ENCODE assay signal across 8 mouse cellular contexts in genomic region chr7:109960613-109961154, GRCm38 (mm10). TPM values are rescaled to one million over a fixed set of nuclear protein-coding genes. Genes with fewer than 3 reads are reported as not detected.
DNase-seq lines count a peak whose midpoint lies in the region; ATAC-seq lines count a peak whose summit lies in the region.

No protein-coding gene starts in this region.

- H3K4me3 ChIP-seq in lung, embryonic 15.5 days = peak overlapping the region; percentile 85
- H3K4me3 ChIP-seq in embryonic facial prominence, embryonic 13.5 days = peak overlapping the region; percentile 82
- peak overlapping the region; percentile 81 for H3K4me3 ChIP-seq in intestine, embryonic 16.5 days (ENCODE audit: low read length)
- H3K4me3 ChIP-seq in neural tube, embryonic 13.5 days = peak overlapping the region; percentile 79

- peak overlapping the region; percentile 86 for H3K9ac ChIP-seq in lung, embryonic 15.5 days
- H3K9ac ChIP-seq in embryonic facial prominence, embryonic 13.5 days = peak overlapping the region; percentile 94
- peak overlapping the region; percentile 94 for H3K9ac ChIP-seq in intestine, embryonic 16.5 days (ENCODE audit: low read depth, low read length)
- peak overlapping the region; percentile 98 for H3K9ac ChIP-seq in neural tube, embryonic 13.5 days

- peaks cover 31% of the 10 kb centered on the region for H3K4me1 ChIP-seq in lung, embryonic 15.5 days
- peaks cover 45% of the 10 kb centered on the region for H3K4me1 ChIP-seq in embryonic facial prominence, embryonic 13.5 days
- peaks cover 16% of the 10 kb centered on the region for H3K4me1 ChIP-seq in intestine, embryonic 16.5 days (ENCODE audit: control insufficient read depth, insufficient read depth, low read length)
- H3K4me1 ChIP-seq in neural tube, embryonic 13.5 days (replicated peaks) = peaks cover 56% of the 10 kb centered on the region

- ATAC-seq in lung, embryonic 15.5 days (ENCODE audit: borderline replicate concordance, extremely low read depth, low FRiP score, low TSS enrichment) = no peak; the same call in 1 of the 2 replicates
- ATAC-seq in embryonic facial prominence, embryonic 13.5 days (ENCODE audit: insufficient number of reproducible peaks, insufficient read depth, low FRiP score, low TSS enrichment, low read depth) = peak; percentile 67
- ATAC-seq in intestine, embryonic 16.5 days = peak; percentile 7; the same call in 1 of the 2 replicates
- ATAC-seq in neural tube, embryonic 13.5 days (ENCODE audit: low read depth) = peak; percentile 82

- no peaks in the 10 kb centered on the region for H3K36me3 ChIP-seq in lung, embryonic 15.5 days
- no peaks in the 10 kb centered on the region for H3K36me3 ChIP-seq in embryonic facial prominence, embryonic 13.5 days
- no peaks in the 10 kb centered on the region for H3K36me3 ChIP-seq in intestine, embryonic 16.5 days (ENCODE audit: control insufficient read depth, insufficient read depth, low read length)
- H3K36me3 ChIP-seq in neural tube, embryonic 13.5 days = no peaks in the 10 kb centered on the region

- WGBS in lung, embryonic 15.5 days = 8% methylated on average over 13 of the region's 13 CpGs
- WGBS in embryonic facial prominence, embryonic 13.5 days = 11% methylated on average over 13 of the region's 13 CpGs
- 10% methylated on average over 13 of the region's 13 CpGs for WGBS in intestine, embryonic 16.5 days
- 12% methylated on average over 13 of the region's 13 CpGs for WGBS in neural tube, embryonic 13.5 days

- no peaks in the 10 kb centered on the region for H3K27me3 ChIP-seq in lung, embryonic 15.5 days
- no peaks in the 10 kb centered on the region for H3K27me3 ChIP-seq in embryonic facial prominence, embryonic 13.5 days
- no peaks in the 10 kb centered on the region for H3K27me3 ChIP-seq in intestine, embryonic 16.5 days (replicated peaks; ENCODE audit: control insufficient read depth, insufficient read depth, low read length)
- H3K27me3 ChIP-seq in neural tube, embryonic 13.5 days = no peaks in the 10 kb centered on the region

- DNase-seq in lung, postnatal 36 days = no peak
- DNase-seq in urinary bladder, adult 18-20 months (ENCODE audit: low spot score in 2 of 2) = no peak
- no peak for DNase-seq in kidney, postnatal 14 days
- no peak for DNase-seq in adrenal gland, postnatal 4 days (ENCODE audit: low spot score in 2 of 2)

- H3K9me3 ChIP-seq in lung, embryonic 15.5 days = no peaks in the 10 kb centered on the region
- H3K9me3 ChIP-seq in embryonic facial prominence, embryonic 13.5 days = peaks cover 3% of the 10 kb centered on the region; the same call in 1 of the 2 replicates
- no peaks in the 10 kb centered on the region for H3K9me3 ChIP-seq in intestine, embryonic 16.5 days (ENCODE audit: control insufficient read depth, low read length)
- H3K9me3 ChIP-seq in neural tube, embryonic 13.5 days = no peaks in the 10 kb centered on the region

- H3K27ac ChIP-seq in lung, embryonic 15.5 days = peak overlapping the region; percentile 95
- peak overlapping the region; percentile 89 for H3K27ac ChIP-seq in embryonic facial prominence, embryonic 13.5 days
- H3K27ac ChIP-seq in intestine, embryonic 16.5 days (ENCODE audit: low read length) = peak overlapping the region; percentile 89
- peak overlapping the region; percentile 96 for H3K27ac ChIP-seq in neural tube, embryonic 13.5 days (replicated peaks)

- peak overlapping the region; percentile 80 for H3K4me2 ChIP-seq in lung, embryonic 15.5 days
- peak overlapping the region; percentile 81 for H3K4me2 ChIP-seq in embryonic facial prominence, embryonic 13.5 days
- peak overlapping the region; percentile 72 for H3K4me2 ChIP-seq in intestine, embryonic 16.5 days (ENCODE audit: low read depth, low read length)
- H3K4me2 ChIP-seq in neural tube, embryonic 13.5 days = peak overlapping the region; percentile 84

RNA-seq across cellular contexts. Expression of gene Dennd5a, which starts 0.4 kb away (rescaled TPM):
- 35.4 and 38.4 TPM in 2 replicates for polyA plus RNA-seq in lung, embryonic 15.5 days (2015; fragmentation: Nextera tagmentation; extraction: Ambion mirVana)
- polyA plus RNA-seq in embryonic facial prominence, embryonic 13.5 days (2015; fragmentation: Nextera tagmentation; extraction: Ambion mirVana) = 38.0 and 44.3 TPM in 2 replicates
- 16.3 and 18.0 TPM in 2 replicates for polyA plus RNA-seq in intestine, embryonic 16.5 days (2015; fragmentation: Nextera tagmentation; extraction: Ambion mirVana)
- 42.2 and 42.5 TPM in 2 replicates for polyA plus RNA-seq in neural tube, embryonic 13.5 days (2015; fragmentation: Nextera tagmentation; extraction: Ambion mirVana)
- 100 to 1,000 TPM; 150 to 154 TPM for total RNA-seq in adrenal gland, postnatal 4 days (2021)

RNA-seq across cellular contexts. Expression of gene Tmem41b, which starts 26.0 kb away (rescaled TPM):
- polyA plus RNA-seq in lung, embryonic 15.5 days (2015; fragmentation: Nextera tagmentation; extraction: Ambion mirVana) = 61.6 and 65.6 TPM in 2 replicates
- 73.4 and 74.6 TPM in 2 replicates for polyA plus RNA-seq in embryonic facial prominence, embryonic 13.5 days (2015; fragmentation: Nextera tagmentation; extraction: Ambion mirVana)
- polyA plus RNA-seq in intestine, embryonic 16.5 days (2015; fragmentation: Nextera tagmentation; extraction: Ambion mirVana) = 88.6 and 98.5 TPM in 2 replicates
- polyA plus RNA-seq in neural tube, embryonic 13.5 days (2015; fragmentation: Nextera tagmentation; extraction: Ambion mirVana) = 63.7 and 73.2 TPM in 2 replicates
- 10 to 100 TPM; 43.4 to 49.2 TPM for total RNA-seq in adrenal gland, postnatal 4 days (2021)

RNA-seq across cellular contexts. Expression of gene Ipo7, which starts 57.4 kb away (rescaled TPM):
- polyA plus RNA-seq in lung, embryonic 15.5 days (2015; fragmentation: Nextera tagmentation; extraction: Ambion mirVana) = 45.6 and 46.2 TPM in 2 replicates
- polyA plus RNA-seq in embryonic facial prominence, embryonic 13.5 days (2015; fragmentation: Nextera tagmentation; extraction: Ambion mirVana) = 43.5 and 44.9 TPM in 2 replicates
- 38.9 and 39.1 TPM in 2 replicates for polyA plus RNA-seq in intestine, embryonic 16.5 days (2015; fragmentation: Nextera tagmentation; extraction: Ambion mirVana)
- polyA plus RNA-seq in neural tube, embryonic 13.5 days (2015; fragmentation: Nextera tagmentation; extraction: Ambion mirVana) = 40.2 and 43.3 TPM in 2 replicates
- total RNA-seq in adrenal gland, postnatal 4 days (2021) = 10 to 100 TPM; 70.4 to 73.8 TPM
